Mouse (Mus musculus): Measurements from ENCODE around the gene Apoc3.

DNA sequence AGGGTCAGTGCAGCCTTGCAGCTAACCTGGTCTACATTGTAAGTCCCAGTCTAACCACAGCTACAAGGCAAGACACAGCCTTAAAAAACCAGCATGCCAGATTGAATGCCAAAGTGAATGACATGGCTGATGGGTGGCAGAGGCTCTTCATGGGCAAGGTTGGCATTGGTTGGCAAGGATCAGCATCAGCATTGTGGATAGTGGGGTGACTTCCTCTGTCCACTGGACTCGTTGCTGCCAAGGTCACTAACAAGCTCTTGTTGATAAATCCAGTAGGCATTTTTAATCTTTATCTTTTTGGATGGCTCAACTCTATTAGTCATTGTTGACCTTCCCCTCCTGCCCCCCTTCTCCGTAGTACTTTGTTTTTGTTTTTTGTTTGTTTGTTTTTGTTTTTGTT lies 35.8 kb downstream of the Apoc3 start:
- TF ChIP-seq CTCF (IDR thresholded peaks at IDR 0.05; ENCODE audit: borderline replicate concordance, insufficient read depth, low read depth, low read length) (no peak), POLR2A (IDR thresholded peaks at IDR 0.05; ENCODE audit: borderline replicate concordance, insufficient read depth, low read length) (no peak)
